Mouse (Mus musculus) embryo, embryonic 10 days (tissue): Measurements from ENCODE around the gene Cd300lf.

ENCODE experiments used
- DNase-seq: peaks from one replicate; pipeline ENCODE4 v3.0.0-alpha.2; 2015; ENCODE audit warnings: low spot score

The Cd300lf gene

DNA sequence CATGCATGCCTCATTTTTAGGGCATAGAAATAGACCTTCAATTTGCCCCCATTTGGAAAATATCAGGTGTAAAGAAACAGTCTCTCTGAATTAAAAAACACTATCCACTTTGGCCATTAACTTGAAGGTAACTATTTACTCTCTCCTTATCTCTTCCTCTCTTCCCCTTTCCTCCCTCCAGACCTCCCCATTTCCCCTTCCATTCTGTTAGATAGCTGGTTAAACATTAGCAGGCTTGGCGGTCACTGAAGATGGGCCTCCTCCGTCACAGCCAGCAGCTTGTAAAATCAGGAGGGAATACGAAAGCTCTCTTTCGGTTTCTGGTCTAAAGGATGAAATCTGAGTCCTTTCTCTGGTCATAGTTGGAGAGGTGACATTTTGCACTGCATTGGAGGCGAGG, 57.9 kb downstream of the Cd300lf start:
- no peak for DNase-seq

DNA sequence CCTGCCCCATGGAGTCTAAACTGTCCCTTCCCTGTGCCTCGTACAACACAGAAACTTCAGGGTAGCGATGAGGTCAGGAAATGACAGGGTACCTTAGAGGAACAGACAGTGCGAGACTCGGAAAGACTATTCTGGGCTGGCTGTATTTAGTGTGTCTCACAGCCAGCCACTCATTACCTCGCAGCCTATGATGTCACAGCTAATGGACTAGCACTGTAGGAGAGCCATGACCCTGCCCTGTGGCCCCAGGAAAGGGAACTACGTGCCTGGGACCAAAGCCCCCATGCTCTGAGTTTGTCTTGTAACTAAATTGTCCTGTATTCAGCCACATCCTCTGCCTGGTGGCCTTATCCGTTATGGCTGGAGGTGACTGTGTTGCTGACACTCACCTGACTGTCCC, 58.4 kb downstream of the Cd300lf start:
- no peak for DNase-seq

DNA sequence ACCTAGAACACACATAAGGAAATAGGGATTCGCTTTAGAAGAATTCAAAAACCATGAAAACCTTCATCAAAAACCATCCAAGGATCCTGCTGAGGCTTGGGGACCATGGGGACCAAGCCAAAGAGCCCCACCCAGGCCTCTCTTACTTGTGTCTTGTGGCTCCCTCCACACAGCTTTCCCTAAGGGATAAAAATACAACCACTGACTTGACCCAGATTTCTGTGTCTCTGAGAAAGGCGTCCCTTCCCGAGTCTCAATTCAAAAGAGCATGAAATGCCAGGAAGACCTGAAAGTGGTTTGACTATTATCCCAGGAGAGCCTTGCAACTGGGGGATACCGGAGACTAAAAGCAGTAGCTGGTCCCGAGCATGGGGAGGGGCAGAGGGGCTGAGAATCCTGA, 60.8 kb downstream of the Cd300lf start:
- no peak for DNase-seq

DNA sequence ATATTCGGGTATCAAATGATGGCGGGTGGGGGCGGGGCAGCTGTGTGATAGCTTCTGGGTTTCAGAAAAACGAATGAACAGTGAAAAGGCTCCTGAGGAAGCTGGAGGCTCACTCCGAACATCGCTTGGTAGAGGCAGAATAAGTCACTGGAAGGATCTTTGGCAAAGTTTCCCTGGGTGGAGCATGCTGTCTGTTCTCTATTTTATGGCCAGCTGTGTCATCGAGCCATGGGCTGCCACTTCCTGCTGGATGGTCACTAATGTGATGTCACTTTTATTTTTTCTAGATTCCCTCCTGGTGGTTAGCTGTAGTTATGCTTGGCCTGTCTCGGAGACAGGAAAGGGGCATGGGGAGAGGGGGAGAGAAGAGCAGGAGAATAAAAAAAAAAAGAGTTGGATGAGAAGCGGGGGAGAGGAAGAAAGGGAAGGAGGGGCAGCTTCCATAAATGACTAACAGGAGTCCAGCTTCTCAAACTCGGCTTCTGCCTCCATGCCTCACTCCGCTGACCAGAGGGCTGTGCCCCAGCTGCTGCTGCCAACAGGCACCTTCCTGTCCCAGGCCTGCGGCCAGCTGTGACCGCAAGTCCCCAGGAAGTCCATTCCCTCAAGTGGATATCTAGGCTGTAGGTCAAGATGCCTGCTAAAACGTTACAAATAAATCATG, 62.0 kb downstream of the Cd300lf start:
- peak; percentile 55 for DNase-seq

DNA sequence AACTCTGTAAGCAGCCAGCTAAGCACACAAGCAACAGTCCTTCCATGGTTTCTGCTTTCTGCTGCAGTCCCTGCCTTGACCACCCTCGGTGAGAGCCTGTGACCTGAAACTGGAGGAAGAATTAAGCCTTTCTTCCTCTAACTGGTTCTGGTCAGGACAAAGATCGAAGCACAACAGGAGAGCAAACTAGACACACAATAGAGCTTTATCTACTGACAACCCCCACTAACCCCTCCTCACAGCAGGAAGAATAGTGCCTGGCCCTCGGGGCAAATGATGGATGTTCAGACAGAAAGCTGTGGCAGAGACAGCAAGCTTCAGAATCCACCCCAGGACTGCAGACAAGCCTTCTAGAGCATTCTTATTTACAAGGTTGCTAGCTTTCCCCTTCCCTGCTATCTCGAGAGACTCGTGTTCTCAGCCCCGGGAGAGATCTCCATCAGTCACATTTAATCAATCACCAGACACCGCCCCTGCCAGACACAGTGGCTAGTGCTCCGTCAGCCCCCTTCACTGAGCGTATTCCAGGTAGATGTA, 62.7 kb downstream of the Cd300lf start:
- peak; percentile 66 for DNase-seq

DNA sequence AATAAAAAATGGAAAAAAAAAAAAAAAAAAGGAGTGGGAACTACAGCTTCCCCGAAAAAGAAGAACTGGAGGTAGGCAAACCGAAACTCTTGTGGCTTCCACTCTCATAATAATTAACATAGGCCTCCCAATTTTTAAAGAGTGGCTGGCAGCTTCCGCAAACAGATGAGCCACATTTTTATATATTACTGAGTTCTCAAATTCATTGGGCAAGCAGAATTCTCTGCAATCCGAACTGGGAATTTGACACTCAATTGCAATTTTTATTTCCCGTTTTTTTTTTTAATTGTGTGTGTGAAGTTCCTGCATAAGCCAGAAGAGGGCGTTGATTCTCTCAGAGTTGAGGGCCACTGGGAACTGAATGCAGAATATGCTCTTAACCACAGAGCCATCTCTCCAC, 67.0 kb downstream of the Cd300lf start:
- no peak for DNase-seq
